In the genomic region with DNA sequence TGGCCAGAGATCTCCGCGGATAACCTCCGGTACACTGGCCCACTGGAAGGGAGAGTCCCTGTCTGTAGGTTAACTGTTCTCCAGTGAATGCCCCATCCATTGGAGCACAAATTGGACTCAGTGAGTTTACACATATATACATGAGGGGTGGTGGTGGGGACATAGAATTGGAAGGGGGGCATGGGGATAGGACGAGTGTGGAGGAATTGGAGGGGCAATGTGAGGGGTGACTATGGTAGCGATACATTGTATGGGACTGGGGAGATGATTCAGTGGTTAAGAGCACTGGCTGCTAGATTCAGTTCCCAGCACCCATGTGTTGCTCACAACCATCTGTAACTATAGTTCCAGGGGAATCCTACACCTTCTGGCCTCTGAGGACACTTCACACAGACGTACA, we compare ENCODE assay signal across 16 mouse cellular contexts. TPM values are rescaled to one million over a fixed set of nuclear protein-coding genes. Genes with fewer than 3 reads are reported as not detected.
DNase-seq lines count a peak whose midpoint lies in the region; ATAC-seq and TF ChIP-seq lines count a peak whose summit lies in the region.
"Had no signal": no experiment of that assay in that cellular context is flagged by ENCODE, and none has a peak within 500 bp of the region (broad histone marks: within the 10 kb centered on the region; RNA-seq: fewer than 3 reads in every experiment).

No protein-coding gene starts in this region.

- peak overlapping the region; percentile 56 for H3K9ac ChIP-seq in ES-Bruce4 (ENCODE audit: low read depth, poor library complexity, severe bottlenecking)
- H3K9ac ChIP-seq in liver, embryonic 12.5 days, result no peak overlapping the region
- H3K9ac ChIP-seq: limb, embryonic 15.5 days had no signal

- H3K4me1 ChIP-seq in kidney, adult 2 months (ENCODE audit: control insufficient read depth, insufficient read depth, low read length), result peaks cover 16% of the 10 kb centered on the region; the same call in 1 of the 2 replicates
- no peaks in the 10 kb centered on the region for H3K4me1 ChIP-seq in ES-Bruce4 (ENCODE audit: control insufficient read depth, insufficient read depth, low read length)
- peaks cover 39% of the 10 kb centered on the region for H3K4me1 ChIP-seq in liver, embryonic 12.5 days

- no peak for TF ChIP-seq CTCF in kidney, adult 2 months (conservative IDR thresholded peaks at IDR 0.05; ENCODE audit: insufficient read depth, insufficient read length, low read depth, low read length)
- TF ChIP-seq CTCF in ES-Bruce4 (IDR thresholded peaks at IDR 0.05; ENCODE audit: low read depth, low read length), result no peak

- TF ChIP-seq POLR2A in kidney, adult 2 months (IDR thresholded peaks at IDR 0.05; ENCODE audit: low read depth, low read length), result no peak
- no peak for TF ChIP-seq POLR2A in ES-Bruce4 (IDR thresholded peaks at IDR 0.05; ENCODE audit: insufficient read depth, low read length)

- peak; percentile 88 for DNase-seq in heart, adult 11 months
- DNase-seq in heart, adult 9 months (ENCODE audit: low spot score in 2 of 2), result no peak
- DNase-seq in kidney, adult 2 months, result no peak
- DNase-seq in kidney, postnatal 36 days, result no peak
- no peak for DNase-seq in thymus, postnatal 0 days (ENCODE audit: low spot score)
- DNase-seq in embryo, embryonic 10 days (ENCODE audit: low spot score), result no peak
- DNase-seq: cerebellum, adult 2 months; gastrocnemius, postnatal 10 days; lung, postnatal 36 days; right cerebral cortex, postnatal 25 days had no signal

- H3K27me3 ChIP-seq in kidney, adult 2 months (replicated peaks; ENCODE audit: control insufficient read depth, insufficient read depth, low read length), result no peaks in the 10 kb centered on the region
- no peaks in the 10 kb centered on the region for H3K27me3 ChIP-seq in ES-Bruce4 (ENCODE audit: control insufficient read depth, insufficient read depth, low read length, poor library complexity, severe bottlenecking)
- peaks cover 44% of the 10 kb centered on the region for H3K27me3 ChIP-seq in liver, embryonic 12.5 days (replicated peaks)
- H3K27me3 ChIP-seq: limb, embryonic 15.5 days; neural tube, embryonic 13.5 days had no signal

- no peak for TF ChIP-seq EP300 in ES-Bruce4 (IDR thresholded peaks at IDR 0.05; ENCODE audit: insufficient read depth, low read depth, low read length)

- peak overlapping the region; percentile 89 for H3K4me2 ChIP-seq in liver, embryonic 12.5 days

- WGBS in kidney, adult 2 months, result 71% methylated on average over 6 of the region's 6 CpGs
- WGBS in liver, embryonic 12.5 days (ENCODE audit: insufficient replicate concordance), result 44% methylated on average over 6 of the region's 6 CpGs

- no peaks in the 10 kb centered on the region for H3K9me3 ChIP-seq in ES-Bruce4 (replicated peaks; ENCODE audit: control insufficient read depth, insufficient read depth, low read length, poor library complexity, severe bottlenecking)
- H3K9me3 ChIP-seq in liver, embryonic 12.5 days (replicated peaks), result no peaks in the 10 kb centered on the region
- H3K9me3 ChIP-seq: G1E; limb, embryonic 15.5 days; neural tube, embryonic 13.5 days had no signal

- no peak for ATAC-seq in liver, embryonic 12.5 days

- no peaks in the 10 kb centered on the region for H3K36me3 ChIP-seq in kidney, adult 2 months (ENCODE audit: control insufficient read depth, insufficient read depth, low read length)
- no peaks in the 10 kb centered on the region for H3K36me3 ChIP-seq in ES-Bruce4 (ENCODE audit: control insufficient read depth, insufficient read depth, low read length, poor library complexity, severe bottlenecking)
- H3K36me3 ChIP-seq in liver, embryonic 12.5 days, result no peaks in the 10 kb centered on the region
- H3K36me3 ChIP-seq: G1E; limb, embryonic 15.5 days; neural tube, embryonic 13.5 days had no signal

- no peak overlapping the region for H3K4me3 ChIP-seq in kidney, adult 2 months (ENCODE audit: insufficient read depth, low read depth, low read length)
- H3K4me3 ChIP-seq in ES-Bruce4 (ENCODE audit: low read depth, low read length), result peak overlapping the region; percentile 47
- H3K4me3 ChIP-seq in liver, embryonic 12.5 days, result peak overlapping the region; percentile 3; the same call in 1 of the 2 replicates

- peak overlapping the region; percentile 54 for H3K27ac ChIP-seq in kidney, adult 2 months (ENCODE audit: insufficient read depth, low read depth, low read length)
- H3K27ac ChIP-seq in ES-Bruce4 (ENCODE audit: insufficient read depth, low read length), result peak overlapping the region; percentile 66
- no peak overlapping the region for H3K27ac ChIP-seq in liver, embryonic 12.5 days
- H3K27ac ChIP-seq: kidney, postnatal 0 days; limb, embryonic 15.5 days had no signal

RNA-seq across cellular contexts. Expression of gene Ubc, which starts 13.0 kb away (rescaled TPM):
- polyA plus RNA-seq in kidney, adult 2 months (2012; rRNA removed), result 1,123 and 1,352 TPM in 2 replicates
- 329 and 334 TPM in 2 replicates for polyA plus RNA-seq in ES-Bruce4 (2011; ENCODE audit: insufficient read depth, insufficient read length, low read depth, missing spikeins)
- 657 and 673 TPM in 2 replicates for polyA plus RNA-seq in liver, embryonic 12.5 days (2016; fragmentation: Nextera tagmentation; extraction: Ambion mirVana)
- polyA plus RNA-seq in thymus, postnatal 0 days (2015; fragmentation: Nextera tagmentation; extraction: Ambion mirVana), result 532 and 603 TPM in 2 replicates

RNA-seq across cellular contexts. Expression of gene Gm10382, which starts 13.9 kb away (rescaled TPM):
- 0.33 and 0.58 TPM in 2 replicates for polyA plus RNA-seq in kidney, adult 2 months (2012; rRNA removed)
- polyA plus RNA-seq in ES-Bruce4 (2011; ENCODE audit: insufficient read depth, insufficient read length, low read depth, missing spikeins), result not detected in 2 replicates
- 0.38 and 0.66 TPM in 2 replicates for polyA plus RNA-seq in liver, embryonic 12.5 days (2016; fragmentation: Nextera tagmentation; extraction: Ambion mirVana)
- 0.44 and 0.74 TPM in 2 replicates for polyA plus RNA-seq in thymus, postnatal 0 days (2015; fragmentation: Nextera tagmentation; extraction: Ambion mirVana)

RNA-seq across cellular contexts. Expression of gene Dhx37, which starts 30.9 kb away (rescaled TPM):
- polyA plus RNA-seq in kidney, adult 2 months (2012; rRNA removed), result 10.8 and 16.4 TPM in 2 replicates
- polyA plus RNA-seq in ES-Bruce4 (2011; ENCODE audit: insufficient read depth, insufficient read length, low read depth, missing spikeins), result 35.2 and 42.3 TPM in 2 replicates
- polyA plus RNA-seq in liver, embryonic 12.5 days (2016; fragmentation: Nextera tagmentation; extraction: Ambion mirVana), result 11.3 and 11.4 TPM in 2 replicates
- polyA plus RNA-seq in thymus, postnatal 0 days (2015; fragmentation: Nextera tagmentation; extraction: Ambion mirVana), result 8.1 and 8.2 TPM in 2 replicates

RNA-seq across cellular contexts. Expression of gene Bri3bp, which starts 38.4 kb away (rescaled TPM):
- polyA plus RNA-seq in kidney, adult 2 months (2012; rRNA removed), result 12.1 and 13.0 TPM in 2 replicates
- 43.8 and 45.8 TPM in 2 replicates for polyA plus RNA-seq in ES-Bruce4 (2011; ENCODE audit: insufficient read depth, insufficient read length, low read depth, missing spikeins)
- 44.0 and 44.1 TPM in 2 replicates for polyA plus RNA-seq in liver, embryonic 12.5 days (2016; fragmentation: Nextera tagmentation; extraction: Ambion mirVana)
- polyA plus RNA-seq in thymus, postnatal 0 days (2015; fragmentation: Nextera tagmentation; extraction: Ambion mirVana), result 37.3 and 42.5 TPM in 2 replicates
